Mouse (Mus musculus): ENCODE measurements at regions not wholly inside any gene's neighbourhood (a gene's known extent, or its start where the extent isn't known, plus 50 kb on each side); places are given as distances from the start of the nearest gene placed in this dataset.

DNA sequence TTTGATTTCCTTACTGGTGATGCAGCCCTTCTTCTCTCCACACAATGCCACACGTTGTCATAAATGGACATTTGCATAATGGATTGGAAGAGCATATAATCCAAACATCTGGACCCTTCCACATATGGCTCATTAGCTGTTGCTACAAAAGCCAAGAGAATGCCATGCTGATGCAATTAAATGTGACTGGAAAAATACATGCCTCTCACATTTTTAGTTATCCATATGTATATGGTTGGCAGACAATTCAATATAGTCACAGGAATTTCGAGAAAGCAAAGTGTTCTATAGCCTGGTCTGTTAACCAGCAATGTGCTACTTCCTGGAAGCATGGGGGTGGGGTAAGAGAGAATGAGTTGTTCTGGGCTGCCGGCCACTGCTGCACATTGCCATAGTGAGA lies 352.9 kb upstream of the N6amt1 start:
- Histone ChIP-seq H3K27me3 (replicated peaks) (no peaks in the 10 kb centered on the region), H3K4me1 (no peaks in the 10 kb centered on the region), H3K9ac (no peak overlapping the region), H3K4me2 (no peak overlapping the region), H3K9me3 (replicated peaks) (no peaks in the 10 kb centered on the region), H3K4me3 (no peak overlapping the region), H3K36me3 (no peaks in the 10 kb centered on the region), H3K27ac (no peak overlapping the region)
- WGBS (ENCODE audit: insufficient replicate concordance), result 55% methylated on average over 3 of the region's 3 CpGs
- ATAC-seq, result no peak

DNA sequence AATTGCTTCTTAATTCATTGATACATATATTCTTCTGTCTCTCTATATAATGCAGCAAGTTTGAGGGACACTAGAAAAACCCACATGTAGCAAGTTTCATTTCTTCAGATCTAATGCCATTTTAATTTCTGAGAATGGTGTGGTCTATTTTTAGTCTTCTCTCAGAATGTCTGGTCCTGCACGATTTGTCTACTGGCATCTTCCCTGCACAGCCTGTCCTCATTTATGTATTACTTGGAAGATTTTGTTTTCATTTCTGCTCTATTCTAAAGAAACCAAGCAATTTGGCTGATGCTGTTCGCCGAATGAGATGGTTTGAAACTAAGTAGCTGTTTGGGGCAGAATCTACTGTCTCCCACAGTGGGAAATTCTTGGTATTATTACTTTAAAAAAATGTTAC lies 382.3 kb upstream of the N6amt1 start:
- H3K4me3 ChIP-seq, result no peak overlapping the region
- no peaks in the 10 kb centered on the region for H3K27me3 ChIP-seq (replicated peaks)
- 67% methylated on average over 3 of the region's 3 CpGs for whole genome bisulfite sequencing (ENCODE audit: insufficient replicate concordance)
- no peak overlapping the region for H3K27ac ChIP-seq
- ATAC-seq, result no peak
- no peak overlapping the region for H3K4me2 ChIP-seq
- H3K4me1 ChIP-seq, result no peaks in the 10 kb centered on the region
- no peaks in the 10 kb centered on the region for H3K36me3 ChIP-seq
- no peaks in the 10 kb centered on the region for H3K9me3 ChIP-seq (replicated peaks)
- no peak overlapping the region for H3K9ac ChIP-seq

DNA sequence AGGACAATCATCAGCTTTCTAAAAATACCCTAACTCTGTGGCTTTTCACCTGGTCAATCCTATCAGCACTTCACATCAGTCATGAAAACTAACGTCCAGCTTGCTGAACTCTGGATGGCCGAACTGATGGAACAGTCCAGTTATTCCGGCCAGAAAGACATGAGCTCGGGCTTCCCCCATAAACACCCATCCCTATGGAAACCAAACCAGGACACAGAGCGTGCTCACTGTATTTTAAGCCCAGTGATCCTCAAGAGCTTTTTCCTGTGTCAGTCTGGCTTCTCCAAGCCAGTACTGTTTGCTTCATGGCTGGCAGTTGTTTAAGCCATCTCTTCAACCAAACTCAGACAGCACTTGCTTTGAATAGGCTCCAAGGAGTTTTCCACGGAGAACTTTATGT lies 404.3 kb upstream of the N6amt1 start:
- Histone ChIP-seq H3K9me3 (replicated peaks) (no peaks in the 10 kb centered on the region; the same call in 1 of the 2 replicates), H3K27me3 (replicated peaks) (no peaks in the 10 kb centered on the region), H3K36me3 (no peaks in the 10 kb centered on the region), H3K27ac (no peak overlapping the region), H3K9ac (no peak overlapping the region), H3K4me3 (no peak overlapping the region), H3K4me1 (no peaks in the 10 kb centered on the region), H3K4me2 (no peak overlapping the region)
- WGBS (ENCODE audit: insufficient replicate concordance), result 62% methylated on average over 6 of the region's 6 CpGs
- ATAC-seq, result no peak

DNA sequence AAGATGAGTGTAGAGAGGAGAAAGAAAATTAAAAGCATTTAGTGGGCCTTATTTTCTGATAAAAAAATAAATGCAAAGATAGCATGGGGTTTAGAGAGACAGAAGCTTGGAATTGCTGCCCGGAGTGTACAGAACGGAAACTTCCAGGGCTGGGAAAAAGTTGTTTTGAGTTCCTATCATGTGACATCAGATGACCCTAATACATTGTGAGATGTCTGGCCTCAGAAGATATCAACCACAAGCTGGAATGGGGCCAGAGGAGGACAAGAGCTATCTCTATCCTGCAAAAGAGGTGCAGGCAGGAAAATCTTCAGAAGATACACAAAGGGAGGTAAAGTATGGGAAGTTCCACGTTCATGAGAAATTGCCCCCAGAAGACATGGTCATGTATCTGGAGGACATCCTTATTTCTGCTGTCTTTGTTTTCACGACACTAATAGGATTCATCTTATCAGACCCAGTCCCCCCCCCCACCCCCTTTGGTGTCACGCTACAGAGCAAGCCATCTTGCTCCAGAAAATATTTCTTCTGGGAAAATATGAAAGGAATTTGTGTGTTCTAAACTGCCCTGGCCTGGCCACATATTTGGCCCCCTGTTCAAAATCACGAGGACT lies 408.3 kb upstream of the N6amt1 start:
- Histone ChIP-seq H3K27me3 (replicated peaks) (no peaks in the 10 kb centered on the region), H3K4me1 (no peaks in the 10 kb centered on the region), H3K4me2 (no peak overlapping the region), H3K9ac (no peak overlapping the region), H3K9me3 (replicated peaks) (no peaks in the 10 kb centered on the region; the same call in 1 of the 2 replicates), H3K36me3 (no peaks in the 10 kb centered on the region), H3K4me3 (no peak overlapping the region), H3K27ac (no peak overlapping the region)
- 56% methylated on average over 6 of the region's 6 CpGs for WGBS (ENCODE audit: insufficient replicate concordance)
- 0 out of 2 replicates have a peak, but pooled peaks have one; percentile 8 for ATAC-seq

DNA sequence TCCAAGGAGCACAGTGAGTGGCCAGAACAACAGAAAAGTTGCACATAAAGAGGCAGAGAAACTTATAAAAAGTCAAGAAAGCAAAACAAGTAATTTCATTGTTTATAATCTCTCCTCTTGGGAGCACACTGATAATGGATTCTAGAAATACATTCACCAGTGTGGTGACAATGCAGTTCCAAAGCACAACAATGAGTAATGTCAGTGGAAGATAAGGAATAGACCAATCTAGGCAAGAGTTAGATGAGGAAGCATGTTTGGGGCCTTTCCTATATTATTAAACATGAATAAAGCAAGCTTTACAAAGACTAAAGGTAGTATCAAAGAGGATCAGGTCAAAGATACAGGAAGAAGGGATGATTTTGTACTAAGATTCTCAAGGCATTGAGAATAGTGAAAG lies 408.9 kb upstream of the N6amt1 start:
- H3K27ac ChIP-seq, result no peak overlapping the region
- no peaks in the 10 kb centered on the region for H3K27me3 ChIP-seq (replicated peaks)
- H3K4me1 ChIP-seq, result no peaks in the 10 kb centered on the region
- no peak for ATAC-seq
- no peak overlapping the region for H3K4me3 ChIP-seq
- H3K36me3 ChIP-seq, result no peaks in the 10 kb centered on the region
- H3K9me3 ChIP-seq (replicated peaks), result no peaks in the 10 kb centered on the region; the same call in 1 of the 2 replicates
- no peak overlapping the region for H3K9ac ChIP-seq
- H3K4me2 ChIP-seq, result no peak overlapping the region

DNA sequence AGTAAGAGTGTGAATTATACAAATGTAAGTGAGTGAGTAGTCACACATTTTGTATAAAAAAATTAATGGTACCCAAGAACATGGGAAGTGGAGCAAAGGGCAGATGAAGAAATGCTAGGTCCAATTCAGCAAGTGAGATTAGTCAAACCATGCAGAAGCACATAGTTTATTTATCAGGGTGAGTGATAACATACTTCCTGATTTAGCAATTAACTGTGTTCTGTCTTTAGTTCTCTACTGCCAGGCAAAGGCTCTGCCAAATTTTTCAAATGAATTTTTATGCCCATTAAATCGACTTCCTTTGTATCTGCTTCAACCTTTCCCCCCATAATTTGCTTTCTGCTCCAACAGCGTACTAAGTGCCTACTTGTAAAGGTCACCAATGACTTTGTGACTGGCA lies 419.0 kb upstream of the N6amt1 start:
- Histone ChIP-seq H3K4me1 (no peaks in the 10 kb centered on the region), H3K4me2 (no peak overlapping the region), H3K27ac (no peak overlapping the region; the same call in 1 of the 2 replicates), H3K9ac (no peak overlapping the region), H3K27me3 (replicated peaks) (no peaks in the 10 kb centered on the region), H3K9me3 (replicated peaks) (no peaks in the 10 kb centered on the region), H3K4me3 (no peak overlapping the region), H3K36me3 (no peaks in the 10 kb centered on the region)
- 55% methylated on average over 2 of the region's 2 CpGs for WGBS (ENCODE audit: insufficient replicate concordance)
- no peak for ATAC-seq

DNA sequence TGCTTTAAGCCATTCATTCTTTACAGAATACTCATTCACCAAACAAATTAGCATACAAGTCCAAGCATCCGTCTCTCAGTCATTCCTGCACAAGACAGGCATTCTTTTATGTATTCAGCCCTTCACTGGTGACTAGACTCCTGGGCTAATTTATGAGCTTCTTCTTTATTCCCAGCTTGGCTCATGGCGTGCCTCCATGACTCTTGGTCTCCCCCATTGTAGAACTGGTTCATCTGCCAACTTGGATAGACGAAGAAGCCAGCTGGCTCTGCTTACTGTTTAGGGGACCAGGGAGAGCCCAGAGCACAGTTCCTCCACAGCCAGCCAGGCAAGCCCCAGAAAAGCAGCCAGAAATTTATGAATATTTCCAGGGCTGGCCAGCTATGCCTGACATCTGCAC lies 421.2 kb upstream of the N6amt1 start:
- WGBS (ENCODE audit: insufficient replicate concordance), result 63% methylated on average over 3 of the region's 3 CpGs
- Histone ChIP-seq H3K9me3 (replicated peaks) (no peaks in the 10 kb centered on the region), H3K27me3 (replicated peaks) (no peaks in the 10 kb centered on the region), H3K27ac (no peak overlapping the region), H3K9ac (no peak overlapping the region), H3K4me1 (no peaks in the 10 kb centered on the region), H3K4me3 (no peak overlapping the region), H3K36me3 (no peaks in the 10 kb centered on the region), H3K4me2 (no peak overlapping the region)
- no peak for ATAC-seq

DNA sequence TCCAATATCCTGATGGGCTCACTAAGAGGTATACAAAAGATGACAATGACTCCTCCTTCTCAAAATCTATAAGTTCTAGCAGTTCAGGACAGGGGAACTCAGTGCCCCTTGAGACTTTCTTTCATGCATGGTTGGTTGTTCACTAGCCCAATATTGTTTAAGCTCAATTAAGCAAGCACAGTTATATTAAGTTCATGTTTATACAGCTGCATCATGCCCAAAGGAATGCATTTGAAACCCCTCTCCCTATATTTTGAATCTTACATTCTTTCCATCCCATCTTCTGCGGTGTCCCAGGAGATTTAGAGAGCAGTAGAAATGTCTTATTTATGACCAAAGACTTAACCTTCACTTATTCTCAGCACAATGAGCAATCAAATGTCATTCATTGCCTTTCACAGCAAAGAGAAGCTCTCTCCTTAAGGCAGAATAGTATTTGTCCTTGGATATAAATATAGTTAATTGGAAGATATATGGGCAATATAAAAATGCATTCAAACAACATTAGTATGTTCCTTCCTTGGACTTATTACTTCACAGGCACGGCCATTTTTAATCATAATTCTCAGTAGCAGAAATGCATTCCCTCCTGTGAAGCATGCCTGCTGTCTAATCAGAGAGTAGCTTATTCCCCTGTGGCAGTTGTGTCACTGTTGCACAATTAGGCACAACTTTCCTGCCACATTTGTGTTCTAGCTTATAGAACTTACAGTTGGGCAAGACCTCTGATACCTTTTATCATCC lies 455.8 kb upstream of the N6amt1 start:
- H3K27me3 ChIP-seq (replicated peaks), result no peaks in the 10 kb centered on the region
- H3K9me3 ChIP-seq (replicated peaks), result no peaks in the 10 kb centered on the region
- WGBS (ENCODE audit: insufficient replicate concordance), result 56% methylated on average over 2 of the region's 2 CpGs
- H3K27ac ChIP-seq, result no peak overlapping the region
- H3K4me2 ChIP-seq, result no peak overlapping the region
- ATAC-seq, result no peak
- no peaks in the 10 kb centered on the region for H3K36me3 ChIP-seq
- H3K9ac ChIP-seq, result no peak overlapping the region
- H3K4me3 ChIP-seq, result no peak overlapping the region
- H3K4me1 ChIP-seq, result no peaks in the 10 kb centered on the region

DNA sequence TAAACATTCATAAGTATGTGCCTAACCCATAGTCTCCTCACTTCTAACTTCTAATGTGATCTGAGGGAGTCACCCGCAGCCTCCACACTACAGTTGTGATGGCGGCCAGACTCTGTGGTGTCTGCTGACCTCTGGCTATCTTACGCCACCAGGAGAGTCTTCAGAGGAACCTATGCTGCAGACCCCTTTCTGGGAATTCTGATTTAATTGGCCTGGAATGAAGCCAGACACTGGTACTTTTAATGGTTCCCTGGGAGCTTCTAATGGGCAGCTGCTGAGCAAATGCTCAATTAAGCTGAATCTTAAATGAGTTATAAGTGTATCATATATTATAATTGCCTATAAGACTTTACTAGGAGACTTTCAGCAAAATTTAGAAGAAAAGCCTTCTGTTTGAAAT lies 459.0 kb upstream of the N6amt1 start:
- Histone ChIP-seq H3K27ac (no peak overlapping the region), H3K27me3 (replicated peaks) (no peaks in the 10 kb centered on the region), H3K4me2 (no peak overlapping the region), H3K36me3 (no peaks in the 10 kb centered on the region), H3K9ac (no peak overlapping the region), H3K4me1 (no peaks in the 10 kb centered on the region), H3K9me3 (replicated peaks) (no peaks in the 10 kb centered on the region), H3K4me3 (no peak overlapping the region)
- ATAC-seq, result no peak
- WGBS (ENCODE audit: insufficient replicate concordance), result 77% methylated on average over 3 of the region's 3 CpGs

DNA sequence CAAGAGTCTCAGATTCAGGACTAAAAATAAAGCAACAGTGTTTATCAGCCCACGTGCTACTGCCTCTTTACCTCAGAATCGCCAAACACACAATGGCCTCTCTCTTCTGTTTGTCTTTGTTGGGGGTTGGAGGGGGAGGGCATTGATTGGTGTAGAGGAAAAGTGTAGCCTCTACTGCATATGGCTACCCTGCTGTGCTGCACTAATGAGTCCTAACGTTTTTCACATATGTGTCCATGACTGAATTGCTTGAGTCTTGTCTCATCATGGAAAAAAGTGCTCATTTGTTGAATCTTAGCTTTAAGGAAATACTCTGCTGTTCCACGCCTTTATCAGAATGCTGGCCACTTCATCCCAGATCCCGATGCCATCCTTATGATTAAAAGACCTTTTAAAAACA lies 459.7 kb upstream of the N6amt1 start:
- Histone ChIP-seq H3K36me3 (no peaks in the 10 kb centered on the region), H3K4me1 (no peaks in the 10 kb centered on the region), H3K9ac (no peak overlapping the region), H3K4me2 (no peak overlapping the region), H3K9me3 (replicated peaks) (no peaks in the 10 kb centered on the region), H3K4me3 (no peak overlapping the region), H3K27me3 (replicated peaks) (no peaks in the 10 kb centered on the region), H3K27ac (no peak overlapping the region)
- 61% methylated on average over 5 of the region's 5 CpGs for WGBS (ENCODE audit: insufficient replicate concordance)
- no peak for ATAC-seq

DNA sequence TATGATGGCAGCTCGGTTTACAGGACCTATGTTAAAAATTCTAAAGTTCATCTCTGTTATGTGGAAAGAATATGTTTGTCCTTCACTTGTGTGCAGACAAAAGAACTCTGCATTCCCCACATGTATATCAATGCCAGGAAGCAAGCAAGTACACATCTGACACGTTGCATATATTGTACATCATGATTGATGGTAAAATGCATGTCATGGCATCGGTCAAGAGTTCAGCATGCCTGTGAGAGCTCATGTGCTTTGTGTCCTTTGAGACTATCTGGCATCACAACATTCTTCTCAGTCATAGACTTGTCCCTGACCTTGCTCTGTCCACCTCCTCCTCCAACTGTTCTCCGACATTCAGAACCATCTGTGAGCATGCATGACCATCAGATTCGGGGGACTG lies 465.6 kb upstream of the N6amt1 start:
- no peak overlapping the region for H3K9ac ChIP-seq
- 54% methylated on average over 5 of the region's 5 CpGs for WGBS (ENCODE audit: insufficient replicate concordance)
- no peak for ATAC-seq
- H3K9me3 ChIP-seq (replicated peaks), result no peaks in the 10 kb centered on the region
- H3K27ac ChIP-seq, result no peak overlapping the region
- H3K4me1 ChIP-seq, result no peaks in the 10 kb centered on the region
- H3K4me2 ChIP-seq, result no peak overlapping the region
- H3K36me3 ChIP-seq, result no peaks in the 10 kb centered on the region
- H3K4me3 ChIP-seq, result no peak overlapping the region
- no peaks in the 10 kb centered on the region for H3K27me3 ChIP-seq (replicated peaks)

DNA sequence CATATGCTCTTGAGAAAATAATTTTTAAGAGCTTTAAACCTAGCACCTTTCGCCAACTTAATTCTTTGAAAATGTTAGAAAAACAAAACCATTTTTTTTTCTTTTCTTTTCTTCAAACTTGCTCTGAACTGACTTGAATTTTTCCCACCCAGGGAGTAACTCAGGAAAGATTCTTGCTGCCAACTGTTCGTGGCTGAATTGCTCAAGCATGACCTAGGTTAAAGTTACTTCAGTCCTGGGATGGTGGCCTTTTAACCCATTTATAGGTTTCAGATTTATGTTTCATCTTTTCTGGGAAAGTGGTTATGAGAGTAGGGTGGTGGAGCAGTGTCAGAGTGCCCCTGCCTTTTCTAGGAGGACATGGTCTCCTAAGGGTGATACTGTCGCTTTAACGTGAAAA lies 466.4 kb upstream of the N6amt1 start:
- ATAC-seq, result no peak
- Histone ChIP-seq H3K4me2 (no peak overlapping the region), H3K36me3 (no peaks in the 10 kb centered on the region), H3K4me1 (no peaks in the 10 kb centered on the region), H3K9me3 (replicated peaks) (no peaks in the 10 kb centered on the region), H3K27me3 (replicated peaks) (no peaks in the 10 kb centered on the region), H3K27ac (no peak overlapping the region), H3K4me3 (no peak overlapping the region), H3K9ac (no peak overlapping the region)
- 65% methylated on average over 4 of the region's 4 CpGs for WGBS (ENCODE audit: insufficient replicate concordance)

DNA sequence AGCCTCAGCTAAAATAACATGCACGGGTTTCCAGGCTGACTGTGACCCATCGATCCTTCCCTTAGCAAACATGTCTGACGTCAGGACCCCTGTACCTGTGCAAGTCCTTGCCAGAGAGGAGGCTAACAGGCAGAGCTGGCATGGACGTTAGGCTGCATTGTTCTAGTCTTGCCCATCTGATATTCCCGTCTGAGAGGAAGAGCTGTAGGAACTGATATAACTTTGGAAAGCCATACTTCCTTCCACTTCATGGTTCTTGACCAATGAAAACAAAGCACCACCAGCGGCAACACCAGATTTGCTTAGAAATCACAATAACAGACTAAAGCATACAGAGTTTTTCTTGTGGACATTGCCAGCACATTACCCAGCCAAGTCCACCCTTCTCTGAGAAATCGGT lies 470.1 kb upstream of the N6amt1 start:
- Histone ChIP-seq H3K9me3 (replicated peaks) (no peaks in the 10 kb centered on the region), H3K4me2 (no peak overlapping the region), H3K4me3 (no peak overlapping the region), H3K4me1 (no peaks in the 10 kb centered on the region), H3K27me3 (replicated peaks) (no peaks in the 10 kb centered on the region), H3K27ac (no peak overlapping the region), H3K36me3 (no peaks in the 10 kb centered on the region), H3K9ac (no peak overlapping the region)
- 51% methylated on average over 7 of the region's 7 CpGs for WGBS (ENCODE audit: insufficient replicate concordance)
- no peak for ATAC-seq

All from liver, embryonic 12.5 days (tissue).